Comparison of ENCODE assay signal across 17 mouse cellular contexts in the genomic region with DNA sequence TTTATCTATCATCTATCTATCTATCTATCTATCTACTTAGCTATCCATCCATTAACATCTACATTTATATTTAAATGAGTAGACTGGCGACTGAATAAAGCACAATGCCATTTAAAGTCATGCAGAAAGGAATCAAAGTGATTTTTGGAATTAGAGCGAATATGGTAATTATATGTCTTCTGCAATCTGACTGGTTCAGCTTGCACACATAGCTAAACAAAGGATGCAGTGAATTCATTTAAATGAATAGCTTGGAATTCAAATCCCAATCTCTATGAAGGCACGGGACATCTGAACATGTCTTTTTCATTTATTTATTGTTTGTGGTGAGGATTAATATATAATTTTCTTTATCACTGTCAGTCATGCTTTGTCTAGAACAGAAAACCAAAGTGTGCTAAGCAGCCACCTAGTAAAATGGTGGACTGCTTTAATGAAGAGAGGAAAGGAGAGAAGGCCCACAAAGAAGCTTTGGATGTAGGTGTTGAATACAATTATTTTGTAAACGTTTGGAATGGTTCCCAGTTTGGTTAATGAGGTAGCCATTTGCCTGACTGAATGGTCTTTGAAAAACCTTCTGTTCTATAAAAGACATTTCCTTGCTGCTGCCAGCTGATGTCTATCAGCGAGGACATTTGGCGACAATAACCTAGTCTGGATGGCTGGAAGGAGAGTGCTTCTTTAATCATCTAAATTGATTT.
DNase-seq lines count a peak whose midpoint lies in the region; ATAC-seq and TF ChIP-seq lines count a peak whose summit lies in the region.
"Had no signal": no experiment of that assay in that cellular context is flagged by ENCODE, and none has a peak within 500 bp of the region (broad histone marks: within the 10 kb centered on the region; RNA-seq: fewer than 3 reads in every experiment).

No protein-coding gene starts in this region.

- no peak overlapping the region for H3K27ac ChIP-seq in midbrain, embryonic 12.5 days (replicated peaks)
- no peak overlapping the region for H3K27ac ChIP-seq in midbrain, embryonic 10.5 days (replicated peaks)
- peak overlapping the region; percentile 54; the same call in 1 of the 2 replicates for H3K27ac ChIP-seq in forebrain, embryonic 13.5 days
- peak overlapping the region; percentile 62 for H3K27ac ChIP-seq in hindbrain, embryonic 13.5 days
- peak overlapping the region; percentile 54; the same call in 1 of the 2 replicates for H3K27ac ChIP-seq in neural tube, embryonic 13.5 days (replicated peaks)
- H3K27ac ChIP-seq in liver, postnatal 0 days (ENCODE audit: low read depth) = no peak overlapping the region
- H3K27ac ChIP-seq: heart, adult 2 months; limb, embryonic 13.5 days; liver, embryonic 15.5 days had no signal

- no peaks in the 10 kb centered on the region for H3K27me3 ChIP-seq in midbrain, embryonic 12.5 days
- no peaks in the 10 kb centered on the region for H3K27me3 ChIP-seq in midbrain, embryonic 10.5 days (ENCODE audit: low read depth, poor library complexity, severe bottlenecking)
- no peaks in the 10 kb centered on the region for H3K27me3 ChIP-seq in forebrain, embryonic 13.5 days
- no peaks in the 10 kb centered on the region for H3K27me3 ChIP-seq in hindbrain, embryonic 13.5 days
- H3K27me3 ChIP-seq in neural tube, embryonic 13.5 days = no peaks in the 10 kb centered on the region
- no peaks in the 10 kb centered on the region for H3K27me3 ChIP-seq in liver, postnatal 0 days (ENCODE audit: insufficient read depth, low read length)
- H3K27me3 ChIP-seq: limb, embryonic 13.5 days; liver, embryonic 15.5 days had no signal

- no peak overlapping the region for H3K4me3 ChIP-seq in midbrain, embryonic 12.5 days
- H3K4me3 ChIP-seq in midbrain, embryonic 10.5 days = no peak overlapping the region
- H3K4me3 ChIP-seq in forebrain, embryonic 13.5 days = no peak overlapping the region
- no peak overlapping the region for H3K4me3 ChIP-seq in hindbrain, embryonic 13.5 days
- no peak overlapping the region for H3K4me3 ChIP-seq in neural tube, embryonic 13.5 days
- no peak overlapping the region for H3K4me3 ChIP-seq in liver, postnatal 0 days (ENCODE audit: low read depth, low read length)
- H3K4me3 ChIP-seq: heart, adult 2 months; limb, embryonic 13.5 days; liver, embryonic 15.5 days had no signal

- H3K4me1 ChIP-seq in midbrain, embryonic 12.5 days = peaks cover 5% of the 10 kb centered on the region; the same call in 1 of the 2 replicates
- no peaks in the 10 kb centered on the region for H3K4me1 ChIP-seq in midbrain, embryonic 10.5 days
- H3K4me1 ChIP-seq in forebrain, embryonic 13.5 days = peaks cover 18% of the 10 kb centered on the region
- peaks cover 7% of the 10 kb centered on the region; the same call in 1 of the 2 replicates for H3K4me1 ChIP-seq in hindbrain, embryonic 13.5 days (replicated peaks)
- 0 out of 2 replicates have a peak, but pooled peaks cover 10% of the 10 kb centered on the region for H3K4me1 ChIP-seq in neural tube, embryonic 13.5 days (replicated peaks)
- H3K4me1 ChIP-seq in liver, postnatal 0 days (ENCODE audit: insufficient read depth) = no peaks in the 10 kb centered on the region
- H3K4me1 ChIP-seq: limb, embryonic 13.5 days; liver, embryonic 15.5 days had no signal

- H3K9me3 ChIP-seq in midbrain, embryonic 12.5 days = no peaks in the 10 kb centered on the region
- no peaks in the 10 kb centered on the region for H3K9me3 ChIP-seq in midbrain, embryonic 10.5 days (replicated peaks)
- no peaks in the 10 kb centered on the region for H3K9me3 ChIP-seq in forebrain, embryonic 13.5 days (replicated peaks)
- H3K9me3 ChIP-seq in hindbrain, embryonic 13.5 days = no peaks in the 10 kb centered on the region
- H3K9me3 ChIP-seq in neural tube, embryonic 13.5 days = no peaks in the 10 kb centered on the region
- H3K9me3 ChIP-seq in liver, postnatal 0 days (ENCODE audit: low read length) = no peaks in the 10 kb centered on the region
- H3K9me3 ChIP-seq: limb, embryonic 13.5 days; liver, embryonic 15.5 days had no signal

- 63% methylated on average over 6 of the region's 6 CpGs for WGBS in midbrain, embryonic 12.5 days
- WGBS in midbrain, embryonic 10.5 days = 78% methylated on average over 6 of the region's 6 CpGs
- 12% methylated on average over 6 of the region's 6 CpGs for WGBS in forebrain, embryonic 13.5 days
- 42% methylated on average over 6 of the region's 6 CpGs for WGBS in hindbrain, embryonic 13.5 days
- 54% methylated on average over 6 of the region's 6 CpGs for WGBS in neural tube, embryonic 13.5 days
- 72% methylated on average over 6 of the region's 6 CpGs for WGBS in liver, postnatal 0 days (ENCODE audit: insufficient replicate concordance)

- no peak for TF ChIP-seq EP300 in liver, postnatal 0 days (IDR thresholded peaks at IDR 0.05; ENCODE audit: low read depth)

- H3K36me3 ChIP-seq in midbrain, embryonic 12.5 days = no peaks in the 10 kb centered on the region
- H3K36me3 ChIP-seq in midbrain, embryonic 10.5 days = no peaks in the 10 kb centered on the region
- no peaks in the 10 kb centered on the region for H3K36me3 ChIP-seq in forebrain, embryonic 13.5 days (ENCODE audit: poor library complexity, severe bottlenecking)
- H3K36me3 ChIP-seq in hindbrain, embryonic 13.5 days = no peaks in the 10 kb centered on the region
- H3K36me3 ChIP-seq in neural tube, embryonic 13.5 days = no peaks in the 10 kb centered on the region
- no peaks in the 10 kb centered on the region for H3K36me3 ChIP-seq in liver, postnatal 0 days (replicated peaks; ENCODE audit: insufficient read depth, low read length)
- H3K36me3 ChIP-seq: limb, embryonic 13.5 days; liver, embryonic 15.5 days had no signal

- H3K4me2 ChIP-seq in midbrain, embryonic 12.5 days (replicated peaks) = no peak overlapping the region
- H3K4me2 ChIP-seq in forebrain, embryonic 13.5 days = no peak overlapping the region
- no peak overlapping the region for H3K4me2 ChIP-seq in hindbrain, embryonic 13.5 days
- no peak overlapping the region for H3K4me2 ChIP-seq in neural tube, embryonic 13.5 days
- H3K4me2 ChIP-seq in liver, postnatal 0 days (ENCODE audit: low read depth, low read length) = no peak overlapping the region
- H3K4me2 ChIP-seq: limb, embryonic 13.5 days; liver, embryonic 15.5 days had no signal

- TF ChIP-seq CTCF in liver, postnatal 0 days (IDR thresholded peaks at IDR 0.05; ENCODE audit: low read depth) = no peak

- ATAC-seq in midbrain, embryonic 12.5 days (ENCODE audit: low FRiP score, low read depth) = peak; percentile 67
- ATAC-seq in forebrain, embryonic 13.5 days = peak; percentile 93
- ATAC-seq in hindbrain, embryonic 13.5 days (ENCODE audit: low FRiP score) = peak; percentile 82
- ATAC-seq in neural tube, embryonic 13.5 days (ENCODE audit: low read depth) = peak; percentile 80
- ATAC-seq in megakaryocyte-erythroid progenitor cell, adult 5-6 weeks (replicated peaks; ENCODE audit: low FRiP score, low TSS enrichment, poor library complexity, severe bottlenecking) = no peak
- no peak for ATAC-seq in liver, postnatal 0 days
- ATAC-seq: CD4-positive, CD25-positive, alpha-beta regulatory T cell, adult 4 months; inflammation-experienced regulatory T-cells, adult 6 months had no signal

- H3K9ac ChIP-seq in midbrain, embryonic 12.5 days (replicated peaks) = no peak overlapping the region
- H3K9ac ChIP-seq in forebrain, embryonic 13.5 days = no peak overlapping the region
- H3K9ac ChIP-seq in hindbrain, embryonic 13.5 days = no peak overlapping the region
- no peak overlapping the region for H3K9ac ChIP-seq in neural tube, embryonic 13.5 days
- H3K9ac ChIP-seq in liver, postnatal 0 days (replicated peaks) = no peak overlapping the region
- H3K9ac ChIP-seq: limb, embryonic 13.5 days; liver, embryonic 15.5 days had no signal

- no peak for DNase-seq in midbrain, embryonic 10.5 days (ENCODE audit: low spot score)
- DNase-seq in heart, adult 11 months = no peak
- no peak for DNase-seq in liver, postnatal 0 days
- DNase-seq: cerebellum, adult 8-10 months; heart, adult 2 months; kidney, adult 9 months; lung, postnatal 36 days; right cerebral cortex, postnatal 25 days had no signal

Comparison
In these comparisons a context has a peak if more than half of its experiments do, and no peak if none do; other contexts are left out.
1. ATAC-seq: peak in midbrain, embryonic 12.5 days (single experiment), forebrain, embryonic 13.5 days (single experiment), hindbrain, embryonic 13.5 days (single experiment) and neural tube, embryonic 13.5 days (single experiment); none in megakaryocyte-erythroid progenitor cell, adult 5-6 weeks (single experiment) and liver, postnatal 0 days (single experiment).
2. H3K27ac ChIP-seq: peak in forebrain, embryonic 13.5 days (single experiment), hindbrain, embryonic 13.5 days (single experiment) and neural tube, embryonic 13.5 days (single experiment); none in midbrain, embryonic 12.5 days (single experiment), midbrain, embryonic 10.5 days (single experiment) and liver, postnatal 0 days (single experiment).